Mouse (Mus musculus) kidney, adult 2 months (tissue): ENCODE results near the gene B4galnt3. TPM values are rescaled to one million over a fixed set of nuclear protein-coding genes. Genes with fewer than 3 reads are reported as not detected.

ENCODE experiments used
- DNase-seq: peaks from one replicate; pipeline ENCODE4 v3.0.0; 2021
- H3K27ac ChIP-seq: fragments of 200-500 bp; 2 replicates; pipeline ENCODE4 v1.5.1; 2012; ENCODE audit warnings: low read depth, low read length, control low read depth, inconsistent platforms; ENCODE audit not compliant: insufficient read depth
- H3K27me3 ChIP-seq: fragments of 200-500 bp; replicated peaks from 2 replicates; pipeline ENCODE4 v1.6.1; 2012; ENCODE audit warnings: mild to moderate bottlenecking, moderate library complexity, low read length, inconsistent platforms; ENCODE audit not compliant: control insufficient read depth, insufficient read depth
- H3K36me3 ChIP-seq: fragments of 200-500 bp; 2 replicates; pipeline ENCODE4 v1.6.1; 2012; ENCODE audit warnings: mild to moderate bottlenecking, moderate library complexity, low read length, inconsistent platforms; ENCODE audit not compliant: control insufficient read depth, insufficient read depth
- H3K4me1 ChIP-seq: fragments of 200-500 bp; 2 replicates; pipeline ENCODE4 v1.6.1; 2011; ENCODE audit warnings: low read length; ENCODE audit not compliant: control insufficient read depth, insufficient read depth
- H3K4me3 ChIP-seq: fragments of 200-500 bp; 2 replicates; pipeline ENCODE4 v1.5.1; 2011; ENCODE audit warnings: mild to moderate bottlenecking, low read depth, low read length, control low read depth; ENCODE audit not compliant: insufficient read depth
- CTCF ChIP-seq: fragments of 200-500 bp; conservative IDR thresholded peaks from 2 replicates; pipeline ENCODE4 v1.5.1; 2011; ENCODE audit warnings: low read depth, mild to moderate bottlenecking, control low read depth, low read length, moderate library complexity, mixed read lengths; ENCODE audit not compliant: insufficient read depth, insufficient read length
- POLR2A ChIP-seq: fragments of 200-500 bp; IDR thresholded peaks from one replicate; pipeline ENCODE4 v1.6.1; 2011; ENCODE audit warnings: low read depth, low read length, control low read depth
- WGBS: fragments of 180-500 bp; shearing (Covaris S2); methylation state at CpG from one replicate; pipeline ENCODE4 v1.1.7; 2018; 5-methylcytosine and 5-hydroxymethylcytosine counted together
- polyA plus RNA-seq: library from polyadenylated mRNA; depleted of rRNA; stranded (reverse); fragments of >200 nt; gene quantifications from 2 replicates; pipeline ENCODE4 v1.2.3, GENCODE M21; 2012

B4galnt3 gene
- polyA plus RNA-seq, 1 experiment: 28.9 TPM

DNA sequence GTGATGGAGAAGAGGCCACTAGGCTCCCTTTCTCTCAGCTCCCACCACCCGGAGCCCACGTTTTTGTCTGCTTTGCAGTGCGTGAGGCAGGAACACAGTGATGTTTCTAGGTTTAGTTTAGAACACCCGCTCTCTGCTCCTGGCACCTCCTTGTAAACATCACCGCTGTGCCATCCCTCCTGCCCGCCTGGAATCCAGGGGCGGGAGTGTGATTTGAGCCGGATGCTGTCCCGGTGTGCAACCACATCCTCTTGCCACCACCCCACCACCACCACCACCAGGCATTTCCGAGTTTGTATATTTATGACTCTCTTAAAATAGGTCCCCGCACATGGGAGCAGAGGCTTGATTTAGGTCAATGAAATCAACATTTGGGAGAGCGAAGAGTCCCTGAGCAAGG lies 38.7 kb downstream of the B4galnt3 start:
- no peak for TF ChIP-seq CTCF
- no peak for TF ChIP-seq POLR2A
- no peak overlapping the region for H3K4me3 ChIP-seq
- 52% methylated on average over 12 of the region's 12 CpGs for WGBS
- DNase-seq: no peak
- H3K4me1 ChIP-seq: peaks cover 30% of the 10 kb centered on the region
- H3K36me3 ChIP-seq: no peaks in the 10 kb centered on the region
- H3K27ac ChIP-seq: peak overlapping the region; percentile 92
- H3K27me3 ChIP-seq: no peaks in the 10 kb centered on the region

DNA sequence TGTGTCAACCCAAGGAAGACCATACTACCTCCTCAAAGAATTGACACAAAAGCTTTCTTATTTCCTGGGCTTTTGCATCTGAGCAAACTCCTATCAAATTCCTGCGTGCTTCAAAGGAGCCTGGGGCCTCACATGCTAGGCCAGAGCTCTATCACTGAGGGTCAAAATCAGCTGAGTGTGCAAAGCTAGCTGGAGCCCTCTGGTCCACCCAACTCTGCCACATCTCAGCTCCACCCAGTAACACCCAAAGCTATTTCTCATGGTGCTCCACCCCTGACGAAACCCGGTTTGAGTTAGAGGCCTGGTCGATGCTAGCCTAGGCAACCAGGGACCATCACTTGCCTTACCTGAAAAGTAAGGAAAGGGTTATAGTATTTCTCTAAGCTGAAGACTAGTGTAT lies 39.2 kb downstream of the B4galnt3 start:
- no peaks in the 10 kb centered on the region for H3K27me3 ChIP-seq
- TF ChIP-seq CTCF (no peak), POLR2A (no peak)

DNA sequence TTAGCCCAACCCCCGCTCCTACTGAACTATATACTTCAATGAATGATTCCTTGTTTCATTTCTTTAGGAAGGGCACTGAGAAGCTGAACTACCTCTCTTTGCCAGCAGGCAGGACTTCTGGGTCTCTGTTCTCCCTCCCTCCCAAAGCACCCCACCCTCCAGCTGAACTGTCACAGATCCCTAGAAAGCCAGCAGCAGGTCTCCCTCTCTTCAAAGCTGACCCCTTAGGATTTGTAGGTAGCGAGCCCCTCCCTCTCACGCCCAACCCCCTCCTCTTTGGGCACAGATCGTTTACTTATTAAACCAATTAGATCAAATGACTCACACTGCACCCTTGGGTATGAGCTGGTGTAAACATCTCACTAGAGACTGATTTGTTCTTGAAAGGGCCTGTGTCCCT lies 39.7 kb downstream of the B4galnt3 start:
- Histone ChIP-seq H3K27ac (peak overlapping the region; percentile 92), H3K4me3 (no peak overlapping the region)

More for the DNA sequence above, 39.2 kb downstream of the B4galnt3 start:
- WGBS: 28% methylated on average over 4 of the region's 4 CpGs
- peak; percentile 51 for DNase-seq
- peak overlapping the region; percentile 92 for H3K27ac ChIP-seq
- H3K4me3 ChIP-seq: no peak overlapping the region
- H3K36me3 ChIP-seq: no peaks in the 10 kb centered on the region
- H3K4me1 ChIP-seq: peaks cover 36% of the 10 kb centered on the region

DNA sequence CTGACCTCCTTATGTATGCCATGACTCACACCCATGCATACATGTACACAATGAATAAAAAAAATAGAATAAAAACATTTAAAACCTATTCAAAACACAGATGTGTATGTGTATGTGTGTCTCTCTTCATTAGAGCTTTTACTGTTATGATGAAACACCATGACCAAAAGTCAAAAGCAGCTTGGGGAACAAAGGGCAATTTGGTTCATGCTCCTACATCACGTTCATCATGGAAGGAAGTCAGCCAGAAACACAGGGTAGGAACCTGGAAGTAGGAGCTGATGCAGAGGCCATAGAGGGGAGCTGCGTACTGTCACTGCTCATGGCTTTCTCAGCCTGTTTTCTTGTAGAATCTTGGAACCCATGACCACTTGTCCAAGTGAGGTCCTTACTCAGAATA lies 41.6 kb downstream of the B4galnt3 start:
- 66% methylated on average over 2 of the region's 2 CpGs for WGBS
- TF ChIP-seq CTCF (no peak), POLR2A (no peak)
- Histone ChIP-seq H3K4me3 (no peak overlapping the region), H3K27me3 (no peaks in the 10 kb centered on the region), H3K36me3 (no peaks in the 10 kb centered on the region), H3K4me1 (peaks cover 41% of the 10 kb centered on the region), H3K27ac (peak overlapping the region; percentile 59)
- DNase-seq: peak; percentile 57

More for the DNA sequence above, 39.7 kb downstream of the B4galnt3 start:
- TF ChIP-seq POLR2A: no peak
- no peak for TF ChIP-seq CTCF
- no peaks in the 10 kb centered on the region for H3K36me3 ChIP-seq
- WGBS: 34% methylated on average over 4 of the region's 4 CpGs
- H3K4me1 ChIP-seq: peaks cover 40% of the 10 kb centered on the region
- no peaks in the 10 kb centered on the region for H3K27me3 ChIP-seq
- DNase-seq: peak; percentile 85

DNA sequence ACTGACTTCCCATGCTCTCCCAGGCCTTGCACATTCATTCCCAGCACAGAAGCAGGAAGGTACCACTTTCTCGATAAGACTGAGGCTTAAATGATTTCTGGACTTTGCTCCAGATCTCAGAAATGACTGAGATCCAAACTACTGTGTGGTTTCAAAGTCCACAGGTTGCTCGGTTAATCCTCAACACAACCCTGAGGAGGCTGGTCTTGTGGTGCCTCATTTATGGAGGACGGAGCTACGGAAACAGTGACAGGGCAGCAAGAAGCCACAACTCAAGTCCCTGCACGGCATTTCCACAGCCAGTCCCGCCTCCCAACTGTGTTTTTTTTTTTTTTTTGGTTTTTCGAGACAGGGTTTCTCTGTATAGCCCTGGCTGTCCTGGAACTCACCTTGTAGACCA lies 43.3 kb downstream of the B4galnt3 start:
- Histone ChIP-seq H3K4me3 (no peak overlapping the region), H3K27ac (peak overlapping the region; percentile 66), H3K4me1 (peaks cover 35% of the 10 kb centered on the region), H3K36me3 (no peaks in the 10 kb centered on the region), H3K27me3 (no peaks in the 10 kb centered on the region)
- DNase-seq: peak; percentile 85
- 50% methylated on average over 7 of the region's 7 CpGs for WGBS
- no peak for TF ChIP-seq CTCF
- TF ChIP-seq POLR2A: no peak

DNA sequence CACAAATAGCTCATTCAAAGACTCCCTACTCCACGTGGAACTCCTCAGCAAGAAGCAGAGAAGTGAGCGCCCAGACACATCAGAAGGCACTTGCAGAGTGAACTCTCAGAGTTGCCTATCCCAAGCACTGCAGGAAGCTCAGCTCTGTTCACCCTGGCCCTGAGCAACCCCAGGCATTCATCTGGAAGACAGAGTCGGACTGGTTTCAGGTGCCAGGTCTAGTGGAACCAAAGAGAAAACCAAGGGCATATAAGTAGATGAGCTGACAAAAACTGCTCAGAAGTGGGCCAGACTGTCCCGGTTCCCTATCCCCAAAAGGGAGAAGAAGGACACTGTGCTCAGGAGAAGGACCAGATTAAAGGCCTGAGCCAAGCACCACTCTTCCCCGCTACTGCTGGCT lies 44.5 kb downstream of the B4galnt3 start:
- TF ChIP-seq CTCF: no peak
- no peak for TF ChIP-seq POLR2A
- WGBS: 54% methylated on average over 5 of the region's 5 CpGs

DNA sequence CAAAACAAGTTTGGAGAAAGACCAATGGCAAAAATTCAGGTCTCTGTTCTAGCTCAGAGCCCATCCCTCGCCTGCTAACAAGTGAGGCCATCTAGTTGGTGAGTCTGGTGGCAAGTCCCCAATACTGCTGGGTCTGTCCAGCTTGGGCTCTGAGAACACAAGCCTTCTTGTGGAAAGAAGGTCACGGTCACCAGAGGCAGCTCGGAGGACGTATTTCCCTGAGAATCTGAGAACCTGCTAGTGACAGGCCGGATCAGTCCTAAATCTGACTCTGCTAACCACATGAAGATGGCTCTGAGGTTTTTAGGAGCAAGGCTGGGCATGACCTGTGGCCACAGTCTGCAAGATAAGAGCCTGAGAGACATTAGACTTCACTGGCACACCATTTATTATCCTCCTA lies 47.7 kb downstream of the B4galnt3 start:
- Histone ChIP-seq H3K36me3 (no peaks in the 10 kb centered on the region), H3K27me3 (no peaks in the 10 kb centered on the region), H3K4me1 (peaks cover 30% of the 10 kb centered on the region), H3K4me3 (no peak overlapping the region), H3K27ac (no peak overlapping the region)
- no peak for DNase-seq
- WGBS: 91% methylated on average over 5 of the region's 5 CpGs
- TF ChIP-seq CTCF: no peak
- TF ChIP-seq POLR2A: no peak

More for the DNA sequence above, 44.5 kb downstream of the B4galnt3 start:
- Histone ChIP-seq H3K27ac (peak overlapping the region; percentile 66), H3K4me1 (peaks cover 23% of the 10 kb centered on the region; the same call in 1 of the 2 replicates), H3K4me3 (no peak overlapping the region), H3K36me3 (no peaks in the 10 kb centered on the region), H3K27me3 (no peaks in the 10 kb centered on the region)
- peak; percentile 77 for DNase-seq
